Mouse (Mus musculus): ENCODE measurements around the gene Dlg1. TPM values are rescaled to one million over a fixed set of nuclear protein-coding genes. Genes with fewer than 3 reads are reported as not detected.

Dlg1 gene
- total RNA-seq, 2 experiments from 2014 or later, result 88.2 to 95.2 TPM

DNA sequence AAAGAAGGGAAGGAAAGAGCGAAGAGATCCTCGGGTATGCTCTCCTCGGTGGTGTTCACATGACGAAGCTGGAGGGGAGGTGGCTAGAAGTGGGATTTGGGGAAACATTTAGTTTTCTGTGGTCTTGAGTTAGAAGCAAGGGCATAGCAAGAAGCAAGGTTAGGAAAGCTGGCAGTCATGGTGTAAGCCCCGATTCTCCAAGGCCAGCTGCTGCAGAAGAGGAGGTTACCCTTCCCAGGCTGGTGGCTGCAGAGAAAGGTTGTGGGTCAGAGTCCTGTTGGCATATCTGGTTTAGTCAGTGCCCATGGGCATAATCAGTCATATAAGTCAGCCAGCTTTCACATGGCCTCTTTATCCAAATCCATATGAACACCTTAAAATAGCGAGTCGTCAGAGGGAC, 9.2 kb upstream of the Dlg1 start:
- no peak for DNase-seq (ENCODE audit: low spot score in 2 of 2)

DNA sequence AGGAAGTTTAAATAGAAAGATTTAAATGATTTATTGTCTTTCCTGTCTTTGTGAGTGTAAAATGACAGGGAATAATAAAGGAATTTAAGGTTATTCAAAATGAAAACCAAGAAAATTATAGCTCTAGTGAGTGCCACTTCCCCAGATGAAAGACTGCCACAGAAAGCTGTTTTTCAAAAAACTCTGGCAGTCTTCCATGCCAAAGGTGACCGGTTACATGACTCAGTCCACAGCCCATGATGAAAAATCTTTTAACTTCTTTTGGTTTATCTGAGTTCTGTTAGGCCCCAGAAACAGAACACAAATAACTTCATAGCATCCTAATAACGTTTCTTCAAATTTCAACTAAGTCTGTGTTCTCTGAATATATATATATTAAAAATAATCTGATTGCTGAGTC, 7.7 kb upstream of the Dlg1 start:
- DNase-seq (ENCODE audit: low spot score in 2 of 2), result no peak

DNA sequence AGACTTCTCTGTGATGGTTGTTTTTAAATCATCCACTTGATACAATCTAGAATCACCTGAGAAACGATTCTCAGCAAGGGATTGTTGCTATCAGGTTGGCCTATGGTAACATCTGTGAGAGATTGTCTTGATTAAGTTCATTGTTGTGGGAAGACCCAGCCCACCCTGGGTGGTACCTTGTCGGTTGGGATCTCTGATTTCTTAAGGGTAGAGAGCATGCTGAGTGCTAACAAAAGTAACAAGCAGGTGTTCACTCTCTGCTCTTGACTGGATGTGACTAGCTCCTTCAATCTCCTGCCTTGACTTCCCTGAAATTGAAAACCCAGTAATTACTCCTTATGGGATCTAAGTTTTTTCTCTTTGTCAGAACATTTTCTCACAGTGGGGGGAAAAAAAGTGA, 5.7 kb upstream of the Dlg1 start:
- no peak for DNase-seq (ENCODE audit: low spot score in 2 of 2)

DNA sequence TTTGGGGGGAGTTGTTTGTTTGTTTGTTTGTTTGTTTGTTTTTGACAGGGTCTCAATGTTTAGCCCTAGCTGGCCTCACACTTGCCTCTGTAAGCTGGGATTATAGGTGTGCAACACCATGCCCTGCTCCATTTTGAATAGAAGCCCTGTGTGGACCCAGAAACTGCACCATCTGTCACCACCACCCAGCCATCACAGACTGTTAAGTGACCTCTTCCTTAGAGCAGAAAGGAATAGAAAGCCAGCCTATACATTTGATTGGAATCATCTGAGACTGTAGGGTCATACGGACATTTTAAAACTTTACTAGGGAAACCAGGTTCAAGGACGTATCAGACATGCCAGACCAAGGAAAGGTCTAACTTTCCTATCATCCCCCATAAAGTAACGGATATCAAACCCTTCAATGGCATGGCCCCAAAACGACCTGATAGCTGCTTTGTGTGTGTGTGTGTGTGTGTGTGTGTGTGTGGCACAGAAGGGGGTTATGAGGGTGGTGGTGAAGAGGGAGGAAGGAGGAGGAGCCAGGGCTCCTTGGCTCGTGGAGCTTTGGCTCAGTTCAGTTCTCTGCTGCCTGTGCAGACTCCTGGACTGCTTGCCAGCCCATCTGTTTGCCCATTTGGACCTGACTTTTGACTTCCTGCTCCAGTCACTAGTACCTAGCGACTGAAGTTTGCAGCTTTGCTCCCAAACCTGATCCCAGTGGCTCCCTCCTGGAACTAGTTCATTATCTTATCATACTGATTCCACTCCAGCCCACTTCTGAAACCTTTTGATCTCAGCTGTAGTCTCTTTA, 4.5 kb upstream of the Dlg1 start:
- no peak for DNase-seq (ENCODE audit: low spot score in 2 of 2)

DNA sequence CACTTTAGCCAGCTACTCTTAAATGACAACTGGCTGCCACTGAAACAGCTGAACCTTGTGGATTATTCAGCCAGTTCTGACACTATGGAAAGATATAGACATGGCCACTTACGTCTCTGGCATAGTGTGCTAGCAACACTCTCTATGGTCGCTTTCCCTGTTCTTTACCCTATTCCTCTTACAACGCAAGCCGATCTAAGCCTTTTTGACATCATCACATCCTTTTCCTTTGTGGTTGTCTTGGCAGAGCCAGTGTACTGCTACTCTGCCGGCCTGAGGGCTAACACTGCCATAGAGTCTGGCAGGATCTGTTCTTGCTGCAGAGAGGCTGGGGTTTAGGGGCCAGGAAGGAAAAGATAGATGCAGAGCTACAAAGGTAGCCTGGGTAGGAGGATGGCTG, 3.8 kb upstream of the Dlg1 start:
- no peak for DNase-seq (ENCODE audit: low spot score in 2 of 2)

DNA sequence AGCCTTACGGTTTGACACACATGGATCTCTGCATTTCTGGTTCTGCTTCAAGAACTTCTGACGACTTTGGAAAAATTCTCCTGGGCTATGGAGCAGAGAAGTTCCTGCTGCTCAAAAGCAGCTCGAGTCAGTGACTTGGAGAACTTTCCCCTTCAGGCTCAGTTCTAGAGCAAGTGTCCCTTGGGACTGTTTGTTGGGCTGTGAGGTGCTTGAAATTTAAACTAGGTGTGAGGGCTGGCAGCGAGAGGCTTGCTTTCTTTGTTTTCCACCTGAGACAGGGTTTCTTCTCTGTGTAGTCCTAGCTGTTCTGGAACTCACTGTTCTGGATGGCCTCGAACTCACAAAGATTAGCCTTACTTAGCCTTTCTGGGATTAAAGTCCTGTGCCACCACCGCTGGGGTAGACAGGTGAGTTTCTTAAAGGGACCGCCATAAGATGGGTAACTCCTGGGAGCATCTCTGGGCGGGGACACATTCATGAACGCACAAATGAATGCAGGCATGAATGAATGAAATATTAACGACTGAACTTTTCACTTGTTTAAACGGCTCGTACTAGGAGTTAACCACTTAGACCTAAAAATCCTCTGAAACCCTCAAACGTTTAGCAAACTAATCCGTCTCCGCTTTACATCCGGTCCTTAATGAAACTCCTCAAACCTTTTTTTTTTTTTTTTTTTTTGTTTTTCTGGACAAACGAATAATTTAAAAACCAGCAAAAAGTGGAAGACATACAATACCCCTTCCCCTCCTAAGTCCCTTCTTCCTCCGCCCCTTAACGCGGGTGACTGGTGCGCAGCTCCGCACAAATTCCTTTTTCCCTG, 476 bp upstream of the Dlg1 start:
- no peak for DNase-seq (ENCODE audit: low spot score in 2 of 2)

DNA sequence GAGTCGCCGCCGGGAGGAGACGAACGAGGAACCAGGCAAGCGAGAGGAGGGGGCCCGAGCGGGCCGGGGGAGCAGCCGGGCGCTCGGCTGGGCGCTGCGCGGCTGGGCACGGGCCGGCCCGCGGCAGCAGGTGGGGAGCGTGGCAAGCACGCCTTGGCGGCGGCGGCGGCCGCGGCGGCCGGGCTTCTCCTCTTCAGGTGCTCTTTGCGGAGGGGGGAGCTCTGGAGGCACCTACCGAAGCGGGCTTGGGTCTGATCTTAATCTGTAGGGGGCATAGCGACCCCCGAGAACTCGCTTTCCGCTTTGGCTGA, 999 bp downstream of the Dlg1 start:
- DNase-seq (ENCODE audit: low spot score in 2 of 2), result no peak

DNA sequence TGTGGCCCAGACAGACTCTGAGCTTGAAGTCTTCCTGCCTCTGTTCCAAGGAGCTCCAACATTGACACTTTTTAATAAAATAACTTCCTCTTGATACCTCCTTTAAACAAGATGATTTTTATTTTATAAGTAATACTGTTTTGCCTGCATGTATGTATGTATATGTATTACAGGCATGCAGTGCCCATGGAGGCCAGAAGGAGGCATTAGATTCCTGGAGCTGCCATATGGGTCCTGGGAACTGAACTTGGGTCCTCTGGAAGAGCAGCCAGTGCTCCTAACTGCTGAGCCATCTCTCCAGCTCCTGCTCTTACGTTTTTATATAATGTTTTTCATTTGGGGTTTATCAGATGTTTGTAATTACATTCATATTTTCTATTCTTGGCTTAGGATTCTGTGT, 9.0 kb downstream of the Dlg1 start:
- no peak for DNase-seq (ENCODE audit: low spot score in 2 of 2)

DNA sequence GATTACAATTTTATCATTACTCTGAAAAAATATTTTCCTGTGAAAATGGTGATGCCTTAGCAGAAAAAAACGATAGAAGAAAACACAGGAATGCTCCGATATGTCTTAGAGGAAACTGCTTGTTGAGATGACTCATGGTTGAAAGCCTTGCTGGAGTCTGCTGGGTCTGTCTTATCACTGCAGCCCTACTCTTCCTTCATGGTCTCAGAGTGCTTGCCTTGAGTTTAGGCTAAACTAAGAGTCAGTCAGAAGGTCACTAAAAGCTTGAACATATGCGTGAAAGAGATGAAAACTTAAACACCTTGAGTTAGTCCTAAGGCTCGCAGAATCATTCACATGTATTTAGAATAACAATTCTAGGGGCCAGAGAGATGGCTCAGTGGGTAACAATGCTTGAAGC, 14.2 kb downstream of the Dlg1 start:
- no peak for DNase-seq (ENCODE audit: low spot score in 2 of 2)

DNA sequence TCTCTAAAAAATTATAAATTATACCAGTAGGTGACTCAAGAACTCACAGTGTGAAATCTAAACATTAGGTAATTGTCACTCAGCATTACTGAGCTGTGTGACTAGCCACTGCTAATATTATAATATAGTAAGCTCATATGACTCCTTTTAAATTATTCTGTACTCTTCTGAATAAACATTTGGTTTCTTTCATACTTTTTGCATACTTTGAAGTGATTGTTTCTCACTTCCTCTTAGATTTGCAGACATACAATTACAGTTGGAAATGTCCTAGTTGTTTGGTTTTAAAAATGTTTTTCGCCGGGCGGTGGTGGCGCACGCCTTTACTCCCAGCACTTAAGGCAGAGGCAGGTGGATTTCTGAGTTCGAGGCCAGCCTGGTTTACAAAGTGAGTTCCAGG, 19.0 kb downstream of the Dlg1 start:
- DNase-seq (ENCODE audit: low spot score in 2 of 2), result no peak

DNA sequence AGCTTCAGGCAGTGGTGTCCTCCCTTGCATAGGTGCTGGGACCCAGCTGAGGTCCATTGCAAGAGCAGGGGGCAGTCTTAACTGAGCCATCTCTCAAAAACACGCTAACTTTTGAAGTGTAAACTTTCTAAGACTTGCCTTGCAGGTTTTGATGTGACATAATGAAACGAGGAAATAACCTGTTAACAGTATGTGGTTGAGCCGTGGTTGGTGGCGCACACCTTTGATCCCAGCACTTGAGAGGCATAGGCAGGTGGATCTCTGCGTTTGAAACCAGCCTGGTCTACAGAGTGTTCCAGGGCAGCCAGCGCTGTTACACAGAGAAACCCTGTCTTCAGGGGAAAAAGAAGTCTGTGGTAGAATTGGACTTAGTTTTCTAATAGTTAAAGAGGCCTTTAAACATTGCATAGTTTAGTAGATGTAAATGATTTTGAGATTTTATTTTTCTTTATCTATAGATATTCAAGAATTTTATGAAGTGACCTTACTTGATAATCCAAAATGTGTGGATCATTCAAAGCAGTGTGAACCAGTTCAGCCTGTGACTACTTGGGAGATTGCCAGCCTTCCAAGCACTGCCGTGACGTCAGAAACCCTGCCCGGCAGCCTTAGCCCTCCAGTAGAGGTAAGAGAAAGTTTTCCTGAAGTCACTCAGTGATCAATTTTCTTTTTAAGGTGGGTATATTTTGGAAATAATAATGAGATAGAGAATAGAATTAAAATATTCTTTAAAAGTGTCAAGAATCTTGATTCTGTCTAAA, 20.6 kb downstream of the Dlg1 start:
- no peak for DNase-seq (ENCODE audit: low spot score in 2 of 2)

DNA sequence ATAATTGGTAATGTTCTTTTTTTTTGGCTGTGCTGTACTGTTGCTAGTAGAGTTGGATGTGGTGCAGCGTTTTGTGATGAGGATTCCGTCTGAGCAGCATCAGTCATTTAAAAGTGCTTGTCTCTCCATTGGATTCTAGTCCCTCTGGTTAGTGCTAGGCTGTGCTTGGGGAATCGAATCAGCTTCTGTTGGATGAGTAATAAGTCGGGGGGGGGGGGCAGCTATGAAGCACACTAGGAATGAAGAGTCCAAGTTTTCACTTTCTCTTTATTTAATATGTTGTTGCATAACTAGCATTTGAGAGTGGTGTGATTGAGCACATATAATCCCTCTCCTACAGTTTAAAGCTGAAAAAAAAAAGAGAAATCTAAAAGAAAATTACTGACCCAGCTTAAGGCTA, 21.5 kb downstream of the Dlg1 start:
- DNase-seq (ENCODE audit: low spot score in 2 of 2), result no peak

DNA sequence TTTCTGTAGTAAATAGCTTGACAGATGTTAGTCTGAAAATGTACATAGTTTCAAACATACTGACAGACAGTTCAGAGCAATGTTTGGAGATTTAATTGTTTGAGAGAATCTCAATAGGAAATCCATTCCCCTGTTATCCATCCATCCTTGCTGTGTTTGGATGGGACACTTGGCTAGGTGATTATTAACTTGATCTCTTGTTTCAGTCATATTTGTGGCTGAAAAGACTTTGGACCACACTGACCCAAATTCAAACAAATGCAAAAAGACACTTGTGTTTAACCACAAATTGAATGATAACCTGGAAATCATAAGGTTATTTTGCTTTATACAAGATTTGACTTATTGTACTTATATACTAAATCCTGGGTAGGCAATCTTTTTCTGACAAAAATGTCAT, 24.5 kb downstream of the Dlg1 start:
- no peak for DNase-seq (ENCODE audit: low spot score in 2 of 2)

DNA sequence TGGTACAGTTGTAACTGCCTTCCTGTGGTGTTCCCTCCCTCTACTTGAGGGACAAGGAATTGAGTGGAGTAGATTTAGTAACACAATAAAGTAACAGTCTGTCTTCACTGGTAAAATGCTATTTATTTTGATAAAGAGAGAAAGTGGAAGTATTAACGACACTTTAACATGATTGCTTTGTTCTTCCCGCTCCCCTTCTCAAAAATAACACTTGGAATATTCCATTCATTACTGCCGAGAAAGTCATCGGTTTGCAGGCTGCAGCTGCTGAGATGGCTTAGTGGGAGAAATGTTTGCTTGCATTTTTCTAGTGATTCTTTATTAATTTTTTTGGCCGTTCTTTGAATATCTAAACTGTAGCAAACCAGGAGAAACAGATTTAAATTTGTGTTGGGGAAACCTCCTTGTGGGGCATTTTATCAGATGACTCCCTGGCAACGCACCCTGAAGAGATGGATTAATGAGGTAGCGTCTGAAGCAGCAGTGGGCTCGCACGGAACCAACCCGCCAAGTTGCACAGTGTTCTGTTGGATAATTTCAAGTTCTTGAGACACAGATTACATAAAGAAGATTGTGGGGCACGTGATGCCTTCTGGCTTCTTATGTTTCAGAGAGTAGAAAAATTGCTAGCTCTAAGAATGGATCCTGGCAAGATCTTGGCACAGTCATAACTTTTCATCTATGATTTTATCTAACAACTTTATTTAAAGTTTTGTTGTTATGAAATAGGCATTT, 32.2 kb downstream of the Dlg1 start:
- peak; percentile 27 to 58 for DNase-seq (ENCODE audit: low spot score in 2 of 2)

DNA sequence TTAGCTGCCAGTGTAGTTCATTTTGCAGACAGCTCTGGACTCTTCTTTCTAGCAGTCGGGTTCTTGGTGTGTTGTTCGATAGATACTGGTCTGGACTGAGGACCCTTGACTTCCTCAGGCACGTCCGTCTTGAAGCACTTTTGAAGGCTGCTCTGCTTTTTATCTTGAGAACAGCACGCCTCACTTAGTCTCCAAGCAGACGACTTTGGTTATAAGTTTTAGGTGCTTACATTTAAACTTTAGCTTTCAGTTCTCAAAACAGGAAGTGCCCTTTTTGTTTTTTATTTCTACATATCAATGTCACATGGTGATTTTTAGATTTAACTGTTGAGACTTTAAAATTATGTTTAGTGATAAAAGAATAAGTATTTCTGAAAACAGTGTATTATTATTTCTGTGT, 33.1 kb downstream of the Dlg1 start:
- DNase-seq (ENCODE audit: low spot score in 2 of 2), result peak in 1 of 2 experiments; percentile 15

DNA sequence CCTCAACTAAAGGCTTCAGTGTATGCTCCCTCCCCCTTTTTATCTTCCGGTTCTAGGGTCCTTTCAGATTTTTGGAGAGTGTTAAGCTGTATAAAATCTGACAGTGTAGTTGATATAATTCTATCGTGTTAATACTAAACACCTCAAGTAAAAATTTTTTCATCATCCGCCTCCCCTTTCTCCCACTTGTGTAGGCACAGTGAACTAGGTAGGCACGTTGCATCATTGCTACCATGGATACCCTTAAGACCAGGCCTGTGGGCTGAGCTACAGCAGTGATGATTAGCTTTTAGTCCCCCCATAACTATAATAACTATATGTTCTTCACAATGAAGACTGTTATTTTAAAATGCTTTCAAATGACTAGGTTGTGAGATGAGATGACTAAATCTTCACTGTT, 34.1 kb downstream of the Dlg1 start:
- peak in 1 of 2 experiments; percentile 31 for DNase-seq (ENCODE audit: low spot score in 2 of 2)

DNA sequence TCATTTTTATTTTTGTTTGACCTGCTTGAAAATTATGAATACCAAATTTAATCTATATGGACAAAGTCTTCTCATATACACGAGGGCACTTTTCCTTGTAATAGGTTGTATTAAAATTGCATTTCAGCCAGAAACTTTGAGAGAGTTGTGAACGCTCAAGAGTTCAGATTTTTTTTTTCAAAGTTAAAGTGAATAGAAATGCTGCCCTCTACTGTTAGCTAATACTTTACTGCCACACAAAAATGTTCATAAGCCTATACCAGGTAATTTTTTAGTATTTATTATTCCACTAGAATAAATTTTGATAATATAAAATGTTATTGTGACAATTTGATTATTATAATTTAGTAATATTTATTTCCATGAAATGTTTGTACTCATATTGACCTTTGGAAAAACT, 42.0 kb downstream of the Dlg1 start:
- DNase-seq (ENCODE audit: low spot score in 2 of 2), result peak in 1 of 2 experiments; percentile 21

DNA sequence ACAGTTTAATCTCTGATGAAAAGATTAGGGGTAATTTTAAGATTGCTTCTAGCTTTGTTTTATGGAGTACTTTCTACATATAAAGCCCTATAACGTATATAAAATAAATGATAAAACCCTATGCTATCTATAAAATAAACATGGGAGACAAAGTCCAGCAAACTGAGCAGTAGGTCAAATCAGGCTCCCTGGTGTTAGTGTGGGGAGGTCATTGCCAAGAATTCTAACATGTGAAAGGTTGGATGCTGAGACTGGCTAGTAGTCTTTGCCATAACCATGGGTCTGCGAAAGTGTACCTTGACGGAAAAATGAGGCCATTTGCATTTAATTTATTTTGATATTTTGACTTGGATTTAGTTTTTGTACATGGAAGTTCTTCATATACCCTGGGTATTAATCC, 42.7 kb downstream of the Dlg1 start:
- no peak for DNase-seq (ENCODE audit: low spot score in 2 of 2)

DNA sequence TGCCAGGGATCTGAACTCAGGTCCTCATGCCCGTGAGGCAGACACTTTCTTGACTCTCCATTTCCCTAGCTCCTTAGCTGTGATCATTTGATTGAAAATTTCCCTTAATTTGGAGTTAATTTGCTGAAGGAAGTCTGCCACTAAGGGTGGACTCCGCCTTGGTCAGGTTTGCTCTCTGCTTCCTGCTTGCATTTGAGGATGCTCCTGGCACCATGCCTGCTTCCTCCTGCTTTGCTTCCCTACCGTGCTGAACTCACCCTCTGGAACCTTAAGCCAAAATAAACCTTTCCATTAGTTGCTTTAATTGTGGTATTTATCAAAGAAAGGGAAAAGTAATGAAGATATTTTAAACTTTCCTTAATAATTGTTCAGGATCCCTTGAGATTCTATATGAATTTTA, 44.1 kb downstream of the Dlg1 start:
- DNase-seq (ENCODE audit: low spot score in 2 of 2), result no peak

DNA sequence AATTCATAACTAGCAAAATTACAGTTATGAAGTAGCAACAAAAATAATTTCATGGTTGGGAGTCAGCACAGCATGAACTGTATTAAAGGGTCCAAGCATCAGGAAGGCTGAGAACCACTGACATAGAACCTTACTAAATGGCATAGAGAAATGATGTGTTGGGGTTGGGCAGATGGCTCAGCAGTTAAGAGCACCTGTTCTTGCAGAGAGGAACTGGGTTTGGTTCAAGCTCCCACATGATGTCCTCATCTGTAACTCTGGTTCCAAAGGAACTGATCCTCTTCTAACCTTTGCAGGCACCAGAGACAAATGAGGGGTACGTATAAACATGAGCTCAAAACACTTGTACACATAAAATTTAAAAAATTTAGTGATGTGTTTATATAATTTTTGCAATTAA, 59.7 kb downstream of the Dlg1 start:
- no peak for DNase-seq (ENCODE audit: low spot score in 2 of 2)

DNA sequence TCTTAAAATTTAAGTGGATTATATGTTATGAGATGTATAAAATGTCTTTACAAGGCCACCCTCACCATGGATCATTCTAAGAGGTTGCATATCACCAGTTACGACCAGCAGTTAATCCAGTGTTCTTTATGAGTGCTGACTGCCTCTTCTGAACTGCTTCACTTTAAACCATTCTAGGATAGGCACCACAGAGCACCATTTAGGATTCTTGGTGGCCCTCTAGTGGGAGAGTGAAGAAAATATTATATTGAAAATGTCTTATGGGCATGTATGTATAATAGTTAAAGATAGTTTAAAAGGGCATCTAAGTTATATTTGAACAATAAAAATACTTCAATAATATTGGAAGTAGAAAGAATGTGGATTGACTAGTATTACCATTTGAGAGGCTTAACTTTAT, 60.9 kb downstream of the Dlg1 start:
- peak in 1 of 2 experiments; percentile 53 for DNase-seq (ENCODE audit: low spot score in 2 of 2)
